Mouse (Mus musculus) 3134 (cell line): ENCODE results near the gene Tmem165.

Source experiments
- DNase-seq: peaks from one replicate; pipeline ENCODE4 v3.0.0-alpha.2; 2011; ENCODE audit warnings: low spot score; ENCODE audit not compliant: insufficient read length; ENCODE audit errors: extremely low read depth

Tmem165 gene

DNA sequence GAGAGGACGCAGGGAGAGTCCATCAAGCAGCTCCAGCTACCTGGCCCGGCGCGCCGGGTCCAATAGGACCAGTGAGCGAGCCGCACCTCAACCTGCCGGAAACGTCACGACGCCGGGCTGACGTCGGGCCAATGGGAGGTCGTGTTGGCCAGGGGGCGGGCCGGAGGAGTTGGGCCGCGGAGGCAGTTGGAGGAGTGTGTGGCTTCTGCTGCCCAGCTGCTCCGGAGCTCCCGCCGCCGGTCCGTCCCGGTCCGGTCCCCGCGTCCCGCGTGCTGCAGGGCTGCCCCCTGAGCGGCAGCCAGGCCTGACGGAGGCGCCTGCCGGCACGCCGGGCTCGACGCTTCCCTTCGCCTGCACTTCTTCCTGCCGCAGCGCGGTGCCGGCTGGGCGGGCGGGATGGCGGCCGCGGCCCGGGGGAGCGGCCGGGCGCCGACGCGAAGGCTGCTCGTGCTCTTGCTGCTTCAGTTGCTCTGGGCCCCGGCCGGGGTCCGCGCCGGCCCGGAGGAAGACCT, at the start of gene Tmem165:
Gene Tmem165 (plus strand): TSS at position 131 of the 512 bp plus-strand sequence.
- DNase-seq: peak; percentile 93

DNA sequence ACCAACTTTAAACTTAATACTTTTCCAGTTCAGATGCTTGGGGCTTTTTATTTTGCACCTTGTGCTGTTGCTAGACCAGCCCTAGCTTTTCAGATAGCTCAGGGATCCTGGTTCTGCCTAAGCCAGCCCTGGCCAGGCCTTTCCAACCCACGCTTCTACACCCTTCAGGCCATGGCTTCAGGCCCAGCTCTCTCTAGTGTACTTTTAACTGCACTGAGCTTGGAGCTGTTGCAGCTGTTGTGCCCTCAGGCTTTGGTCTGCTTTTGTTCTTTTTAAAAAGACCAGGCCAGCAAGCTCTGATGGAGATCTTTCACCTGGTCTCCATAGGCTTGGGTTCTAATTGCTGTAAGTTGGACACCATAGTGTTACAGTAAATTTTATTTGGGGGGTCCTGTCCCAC, 48.0 kb upstream of the Tmem165 start:
- DNase-seq: no peak

DNA sequence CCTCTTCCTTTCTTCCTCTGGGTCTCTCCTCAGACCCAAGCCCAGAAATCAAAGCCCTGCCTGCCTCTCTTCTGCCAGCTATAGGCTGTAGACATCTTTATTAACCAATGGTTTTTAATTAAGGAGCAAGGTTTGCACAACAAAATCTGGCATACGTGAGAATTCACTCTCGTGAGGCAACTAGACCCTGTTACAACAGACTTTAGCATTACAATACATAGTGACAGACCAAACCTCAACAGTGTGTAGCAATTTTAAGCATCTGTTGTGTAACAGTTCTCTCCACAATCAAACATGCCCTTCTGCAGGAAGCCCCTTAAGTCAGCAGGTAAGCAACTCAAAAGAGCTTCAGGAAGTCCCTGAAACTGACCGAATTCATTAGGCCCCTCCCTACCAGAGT, 47.4 kb upstream of the Tmem165 start:
- DNase-seq: no peak

DNA sequence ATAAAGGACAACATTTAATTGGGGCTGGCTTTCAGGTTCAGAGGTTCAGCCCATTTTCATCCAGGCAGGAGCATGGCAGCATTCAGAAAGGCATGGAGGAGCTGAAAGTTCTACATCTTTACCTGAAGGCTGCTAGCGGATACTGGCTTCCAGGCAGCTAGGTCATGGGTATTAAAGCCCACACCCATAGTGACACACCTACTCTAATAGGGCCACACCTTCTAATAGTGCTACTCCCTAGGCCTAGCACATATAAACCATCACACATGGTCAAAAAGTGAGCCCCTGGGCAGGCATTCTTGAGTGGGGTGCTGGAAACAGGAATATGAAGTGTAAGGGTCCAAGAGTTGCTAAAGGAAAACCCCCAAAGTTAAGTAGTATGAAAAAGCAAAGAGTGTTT, 46.1 kb upstream of the Tmem165 start:
- DNase-seq: no peak

DNA sequence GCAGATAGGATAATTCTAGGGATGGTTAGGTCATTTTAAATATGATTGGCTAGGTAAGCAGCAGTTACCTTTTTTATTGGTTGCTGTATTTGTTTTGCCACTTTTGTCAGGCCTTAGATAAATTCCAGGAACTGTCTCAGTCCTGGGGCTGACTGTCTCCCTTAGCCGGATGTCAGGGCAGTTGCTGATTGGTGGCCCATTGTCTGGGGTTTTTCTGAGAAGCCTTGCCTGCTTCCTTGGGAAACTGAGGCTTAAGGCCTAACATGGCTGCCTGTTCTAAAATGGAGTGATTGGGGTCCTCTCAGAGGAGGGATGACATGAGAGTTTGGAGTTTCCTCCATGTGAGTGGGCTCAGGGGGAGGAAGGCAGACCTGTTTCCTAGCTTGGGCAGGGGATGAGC, 45.6 kb upstream of the Tmem165 start:
- no peak for DNase-seq

DNA sequence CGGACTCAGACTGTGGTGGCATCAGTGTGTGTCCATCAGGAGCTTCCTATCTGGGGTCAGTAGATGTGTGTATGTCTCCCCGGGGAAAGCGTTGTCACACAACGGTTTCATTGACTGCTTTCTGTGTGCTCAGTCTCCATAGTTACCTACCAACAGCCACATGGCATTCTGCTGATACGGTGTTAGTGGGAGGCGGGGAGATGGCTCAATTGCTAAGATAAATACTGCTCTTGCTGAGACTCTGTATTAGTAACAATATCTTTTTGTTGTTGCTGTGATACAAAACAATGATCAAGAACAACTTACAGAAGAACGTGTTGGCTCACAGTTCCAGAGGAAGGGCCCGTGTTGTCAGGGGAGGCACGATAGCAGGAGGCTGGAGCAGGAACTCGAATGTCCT, 45.2 kb upstream of the Tmem165 start:
- DNase-seq: no peak

DNA sequence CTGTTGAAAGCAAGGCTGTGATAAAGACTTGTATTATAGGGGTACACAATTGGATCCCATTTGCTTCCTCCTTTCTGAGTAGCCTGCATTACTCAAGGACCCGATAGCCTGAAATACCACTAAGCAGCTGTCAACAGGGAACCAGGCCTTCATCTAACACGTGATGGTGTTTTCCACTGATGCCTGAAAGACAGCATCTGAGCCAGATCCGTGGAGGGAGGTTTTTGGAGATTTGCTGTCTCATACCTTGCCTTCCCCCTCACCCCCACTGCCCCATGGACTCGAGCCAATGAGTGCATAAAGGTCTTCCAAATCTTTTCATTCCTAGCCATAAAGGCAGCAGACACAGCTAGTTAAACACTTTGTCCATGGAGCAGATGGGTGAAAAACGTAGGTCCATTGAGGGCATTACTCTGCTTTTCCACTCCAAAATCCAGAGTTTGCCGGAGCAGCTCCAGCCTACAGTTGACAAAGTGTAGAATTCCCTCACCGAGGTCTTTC, 44.5 kb upstream of the Tmem165 start:
- DNase-seq: no peak

DNA sequence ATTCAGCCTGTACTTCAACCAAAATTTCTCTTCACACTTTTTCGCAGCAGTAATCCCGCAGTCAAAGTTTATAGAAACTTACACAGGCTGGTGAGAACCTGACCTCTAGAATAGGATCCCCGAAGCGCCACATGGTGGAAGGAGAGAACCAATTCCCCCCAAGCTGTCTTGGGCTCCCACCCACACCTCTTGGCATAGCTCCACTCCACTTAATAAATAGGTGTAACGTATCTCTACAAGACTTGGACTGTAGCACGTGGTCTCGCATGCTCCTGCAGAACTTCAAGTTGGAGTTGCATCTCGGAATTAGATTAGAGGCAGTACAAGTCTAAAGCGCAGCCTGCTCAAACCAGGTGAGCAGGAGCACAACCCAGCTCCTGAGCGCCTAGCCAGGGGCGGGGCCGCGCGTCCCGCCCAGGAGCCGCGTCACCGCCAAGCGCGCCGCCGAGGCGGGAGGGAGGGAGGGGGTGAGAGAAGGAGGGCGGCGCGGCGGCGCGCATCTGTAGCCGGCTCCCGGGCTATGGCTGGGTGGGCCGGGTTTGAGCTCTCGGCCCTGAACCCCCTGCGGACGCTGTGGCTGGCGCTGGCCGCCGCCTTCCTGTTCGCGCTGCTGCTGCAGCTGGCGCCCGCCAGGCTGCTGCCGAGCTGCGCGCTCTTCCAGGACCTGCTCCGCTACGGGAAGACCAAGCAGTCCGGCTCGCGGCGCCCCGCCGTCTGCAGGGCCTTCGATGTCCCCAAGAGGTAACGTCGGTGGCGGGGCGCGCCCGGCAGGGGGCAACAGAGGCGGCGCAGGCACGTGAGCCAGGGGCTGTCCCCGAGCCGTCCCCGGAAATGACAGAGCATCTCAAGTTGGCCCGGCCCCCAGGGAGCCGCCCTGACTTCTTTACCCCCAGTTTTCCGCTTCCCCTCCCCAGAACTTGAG, 43.6 kb upstream of the Tmem165 start, which contains the start of gene Srd5a3:
Gene Srd5a3 (plus strand): TSS at position 464 of the 922 bp plus-strand sequence.
- DNase-seq: peak; percentile 97

DNA sequence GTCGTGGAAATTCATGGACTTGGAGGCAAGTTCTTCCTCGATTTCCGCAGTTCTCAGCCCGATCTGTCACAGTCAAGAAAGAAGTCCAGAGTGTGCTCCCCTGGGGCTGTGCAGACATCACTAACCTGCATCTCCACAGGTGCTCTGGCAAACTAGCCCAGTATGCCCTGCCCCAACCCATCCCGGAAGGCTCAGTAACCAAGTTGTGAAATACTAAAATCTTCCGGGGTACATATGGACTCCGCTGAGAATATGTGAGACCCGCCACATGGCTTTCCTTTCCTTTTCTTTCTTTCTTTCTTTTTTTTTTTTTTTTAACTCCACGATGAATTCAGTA, 43.0 kb upstream of the Tmem165 start:
- no peak for DNase-seq

DNA sequence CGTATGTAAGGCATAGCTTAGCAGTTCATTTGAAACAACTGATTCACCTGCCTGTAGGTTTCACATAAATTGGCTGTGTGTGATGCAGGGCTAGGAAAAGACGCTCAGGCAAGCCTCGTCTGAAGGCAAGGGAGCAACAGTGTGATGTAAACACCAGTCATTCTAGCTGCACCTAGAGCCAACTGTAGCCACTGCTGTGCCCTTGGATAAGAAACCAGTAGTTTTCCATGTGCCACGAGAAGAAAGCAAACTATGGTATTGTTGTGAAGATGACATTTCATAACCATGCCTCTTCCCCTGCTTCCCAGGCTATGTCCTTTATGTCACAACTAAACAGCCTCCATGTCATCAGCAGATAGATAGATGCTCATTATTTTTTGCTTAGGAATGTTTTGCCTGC, 40.3 kb upstream of the Tmem165 start:
- no peak for DNase-seq

DNA sequence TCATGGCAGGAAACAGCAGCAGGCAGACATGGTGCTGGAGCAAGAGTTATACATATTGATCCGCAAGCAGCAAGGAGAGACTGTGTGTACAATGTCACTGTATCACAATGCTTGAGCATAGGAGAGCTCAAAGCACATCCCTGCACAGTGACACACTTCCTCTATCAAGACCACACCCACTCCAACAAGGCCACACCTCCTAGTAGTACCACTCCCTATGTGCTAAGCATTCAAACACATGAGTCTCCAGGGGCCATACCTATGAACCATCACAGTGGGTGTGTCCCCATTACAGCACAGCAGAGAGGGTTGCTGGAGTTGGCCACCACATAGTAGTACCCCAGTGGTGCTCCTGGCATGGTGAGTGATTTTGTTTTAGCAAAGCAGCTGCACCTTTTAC, 37.3 kb upstream of the Tmem165 start:
- DNase-seq: no peak

DNA sequence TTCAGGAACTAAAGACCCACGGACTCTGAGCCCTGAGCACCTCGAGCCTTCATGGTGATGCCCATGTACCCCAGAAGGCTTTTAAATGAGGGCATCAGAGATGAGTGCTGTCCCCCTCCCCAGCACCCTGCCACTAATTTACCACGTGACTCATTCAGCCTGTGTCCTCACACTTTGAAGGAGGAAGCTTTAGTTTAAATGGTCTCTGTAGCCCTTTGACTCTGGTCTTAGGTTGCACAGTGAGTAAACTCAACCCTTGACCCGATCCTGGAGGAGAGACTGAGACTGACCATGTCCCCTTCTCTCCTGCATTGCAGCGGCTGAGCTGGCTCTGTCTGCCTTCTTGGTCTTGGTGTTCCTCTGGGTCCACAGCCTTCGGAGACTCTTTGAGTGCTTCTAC, 34.2 kb upstream of the Tmem165 start:
- no peak for DNase-seq

DNA sequence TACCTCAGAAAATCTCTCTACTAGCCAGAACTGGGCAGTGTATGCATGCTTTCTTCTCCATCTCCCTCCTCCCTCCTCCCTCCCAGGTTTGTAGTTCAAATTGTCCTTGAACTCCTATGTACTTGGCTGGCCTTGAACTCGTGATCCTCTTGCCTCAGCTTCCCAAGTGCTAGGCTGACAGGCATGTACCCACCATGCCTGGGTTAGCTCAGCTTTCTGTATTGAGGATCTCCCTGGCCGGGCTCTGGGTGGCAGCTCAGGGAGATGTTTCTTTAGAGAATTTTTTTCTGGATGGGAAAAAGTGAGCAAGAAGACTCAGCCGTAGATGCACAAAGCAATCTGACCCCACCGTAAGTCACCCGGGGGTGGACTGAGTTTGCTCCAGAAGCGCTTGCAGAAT, 30.7 kb upstream of the Tmem165 start:
- no peak for DNase-seq

DNA sequence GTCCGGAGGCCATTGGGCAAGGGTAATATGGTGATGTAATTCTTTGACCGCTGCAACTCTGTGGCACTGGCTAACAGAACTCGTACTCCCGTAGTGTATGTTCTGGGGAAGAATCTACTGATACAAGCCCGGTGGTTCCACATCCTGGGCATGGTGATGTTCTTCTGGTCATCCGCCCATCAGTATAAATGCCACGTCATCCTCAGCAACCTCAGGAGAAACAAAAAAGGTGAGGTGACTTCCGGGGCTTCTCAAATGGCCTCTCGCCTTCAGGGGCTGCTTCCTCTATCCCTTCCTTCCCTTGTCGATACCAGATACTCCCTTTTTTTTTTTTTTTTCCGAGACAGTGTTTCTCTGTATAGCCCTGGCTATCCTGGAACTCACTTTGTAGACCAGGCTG, 30.2 kb upstream of the Tmem165 start:
- DNase-seq: no peak

DNA sequence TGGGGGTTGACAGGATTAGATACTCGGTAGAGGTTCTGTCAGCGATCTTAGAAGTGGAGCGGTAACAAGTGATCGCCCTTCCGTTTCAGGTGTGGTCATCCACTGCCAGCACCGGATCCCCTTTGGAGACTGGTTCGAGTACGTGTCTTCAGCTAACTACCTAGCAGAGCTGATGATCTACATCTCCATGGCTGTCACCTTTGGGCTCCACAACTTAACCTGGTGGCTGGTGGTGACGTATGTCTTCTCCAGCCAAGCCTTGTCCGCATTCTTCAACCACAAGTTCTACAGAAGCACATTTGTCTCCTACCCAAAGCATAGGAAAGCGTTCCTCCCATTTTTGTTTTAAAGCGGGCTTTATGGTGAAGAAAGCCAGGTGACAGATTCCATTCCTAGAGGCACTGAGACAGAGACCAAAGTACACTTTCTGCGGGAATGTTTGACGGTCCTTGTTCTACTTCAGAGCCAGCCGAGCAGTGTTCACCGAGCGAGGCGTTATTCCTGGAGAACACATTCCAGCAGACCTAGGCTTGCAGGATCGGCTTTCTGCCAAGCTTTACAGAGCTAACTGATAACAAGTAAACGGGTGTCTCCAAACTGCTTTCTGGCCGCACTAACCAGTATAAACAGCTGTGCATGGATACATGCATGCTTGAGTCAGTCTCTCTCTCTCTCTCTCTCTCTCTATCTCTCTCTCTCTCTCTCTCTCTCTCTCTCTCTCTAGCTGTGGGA, 29.1 kb upstream of the Tmem165 start:
- no peak for DNase-seq

DNA sequence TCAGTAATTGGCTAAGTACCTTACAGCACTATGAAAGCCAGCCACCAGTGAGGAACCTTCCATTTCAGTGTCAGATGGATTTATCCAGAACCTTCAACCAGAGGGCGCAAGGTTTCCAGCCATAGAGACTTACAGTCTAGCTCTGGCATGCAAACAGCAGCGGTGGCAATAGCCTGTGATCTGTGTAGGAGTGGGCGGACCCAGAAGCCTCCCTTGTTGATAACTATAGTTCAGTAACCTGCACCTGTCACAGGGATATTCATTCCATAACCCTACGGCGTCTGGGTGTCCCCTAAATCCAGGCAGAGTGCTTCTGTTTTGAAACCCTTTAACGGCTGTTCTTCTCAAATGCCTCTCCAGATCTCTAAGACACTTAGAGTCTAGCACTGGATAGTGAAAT, 24.1 kb upstream of the Tmem165 start:
- DNase-seq: no peak

DNA sequence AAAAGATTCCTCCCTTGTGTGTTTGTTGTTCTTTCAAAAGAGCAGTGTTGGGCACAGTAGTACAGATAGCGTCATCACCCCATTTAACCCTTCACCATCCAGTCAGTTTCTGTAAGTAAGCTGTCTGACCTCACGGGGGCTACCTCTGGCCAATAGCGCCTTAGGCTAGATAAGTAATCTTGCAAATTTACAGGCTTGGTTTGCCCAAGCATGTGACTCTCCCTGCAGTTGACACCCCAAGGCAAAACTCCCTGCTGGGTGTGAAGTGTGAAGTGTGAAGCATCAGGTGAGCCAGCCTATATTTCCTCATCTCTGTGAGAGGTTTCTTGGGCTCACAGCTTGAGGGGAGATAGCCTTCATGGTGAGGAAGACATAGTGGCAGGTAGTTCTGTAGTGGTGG, 23.6 kb upstream of the Tmem165 start:
- DNase-seq: no peak

DNA sequence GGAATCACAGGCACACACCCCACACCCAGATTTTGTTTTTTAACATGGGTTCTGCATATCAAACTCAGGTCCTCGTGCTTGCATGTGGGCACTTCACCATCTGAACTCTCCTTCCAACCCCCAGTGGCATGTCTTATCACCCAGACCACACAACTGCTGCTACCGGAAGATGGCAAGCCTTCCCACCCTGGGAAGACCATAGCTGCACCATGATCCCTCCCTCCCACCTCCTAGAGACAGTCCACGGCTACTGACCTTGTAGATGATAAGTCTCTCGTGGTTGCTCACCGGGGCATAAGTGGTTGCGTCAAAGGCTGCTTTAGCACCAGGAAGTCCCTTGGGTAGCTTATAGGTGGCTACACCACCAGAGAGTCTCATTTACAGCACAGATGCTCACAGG, 22.2 kb upstream of the Tmem165 start:
- DNase-seq: no peak

DNA sequence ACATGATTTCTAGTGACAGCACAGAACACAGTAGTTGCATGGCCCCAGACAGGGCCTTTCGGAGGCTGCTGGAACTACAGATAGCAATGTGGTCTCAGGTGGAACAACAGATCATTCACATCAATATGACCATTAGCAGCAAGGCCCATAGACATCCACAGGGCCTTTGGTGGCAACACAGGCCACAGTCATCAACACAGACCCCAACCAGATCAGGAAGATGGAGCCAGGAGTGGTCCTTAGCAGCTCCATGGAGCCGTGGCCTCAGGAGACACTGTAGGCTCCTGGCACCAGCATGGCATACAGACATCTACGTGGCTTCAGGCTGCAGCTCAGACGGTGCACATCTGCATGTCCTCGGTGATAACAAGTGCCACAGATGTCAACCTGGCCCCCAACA, 20.8 kb upstream of the Tmem165 start:
- no peak for DNase-seq

DNA sequence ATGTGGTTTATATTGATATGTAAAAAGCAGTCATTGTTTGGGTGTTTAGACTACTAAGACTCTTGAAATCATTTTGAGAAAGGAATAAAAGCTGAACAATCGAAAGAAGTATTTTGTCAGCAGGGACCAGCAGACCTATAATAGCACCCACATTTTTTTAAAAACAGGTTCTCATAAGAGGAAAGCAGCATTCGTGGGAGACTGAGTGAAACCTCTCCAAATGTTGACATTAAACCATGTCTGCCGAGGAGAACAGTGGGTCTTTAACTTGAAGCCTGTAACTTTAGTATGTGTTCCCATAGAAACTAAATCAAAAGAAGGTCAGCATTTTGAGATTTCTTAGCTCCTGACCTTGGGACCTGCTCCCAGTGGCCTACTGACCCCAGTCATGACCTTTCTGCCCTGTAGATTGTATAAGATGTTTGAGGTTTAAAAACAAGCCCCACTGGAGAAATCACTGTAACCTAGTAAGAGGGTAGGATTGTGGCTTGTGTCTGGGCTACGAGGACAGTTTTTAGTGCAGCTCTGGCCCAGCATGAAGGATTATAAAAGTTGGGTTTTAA, 19.8 kb upstream of the Tmem165 start:
- DNase-seq: no peak

DNA sequence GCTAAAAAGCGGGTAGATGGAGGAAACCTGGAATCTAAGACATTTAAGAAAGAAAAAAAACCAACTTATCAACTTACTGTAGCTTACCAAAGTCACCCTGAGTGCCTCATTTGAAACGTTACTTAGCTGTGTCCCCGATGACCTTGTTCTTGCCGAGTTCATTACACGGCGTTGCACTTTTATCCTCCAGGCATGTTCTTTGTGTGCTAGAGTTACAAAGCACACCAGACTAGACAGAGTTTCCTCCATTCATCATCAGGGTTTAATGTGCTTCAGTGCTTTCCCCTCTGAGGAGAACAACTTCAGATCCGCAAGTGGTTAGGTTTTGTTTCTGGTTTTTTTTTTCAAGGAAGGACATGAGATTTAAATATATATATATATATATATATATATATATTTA, 18.9 kb upstream of the Tmem165 start:
- DNase-seq: no peak
